ENCODE assay signal across 8 mouse cellular contexts in genomic region chr9:106788812-106789321, GRCm38 (mm10). TPM values are rescaled to one million over a fixed set of nuclear protein-coding genes. Genes with fewer than 3 reads are reported as not detected.
DNase-seq lines count a peak whose midpoint lies in the region; ATAC-seq and TF ChIP-seq lines count a peak whose summit lies in the region.

TSS of gene Rad54l2 (minus strand) at chr9:106789194.

- no peaks in the 10 kb centered on the region for H3K36me3 ChIP-seq in heart, embryonic 12.5 days
- H3K36me3 ChIP-seq in kidney, postnatal 0 days (ENCODE audit: insufficient read depth, low read length), result no peaks in the 10 kb centered on the region
- H3K36me3 ChIP-seq in liver, adult 2 months (ENCODE audit: control insufficient read depth, insufficient read depth, low read length), result no peaks in the 10 kb centered on the region

- no peaks in the 10 kb centered on the region for H3K27me3 ChIP-seq in heart, embryonic 12.5 days (replicated peaks)
- H3K27me3 ChIP-seq in kidney, postnatal 0 days (ENCODE audit: insufficient read depth, low read length), result no peaks in the 10 kb centered on the region
- no peaks in the 10 kb centered on the region for H3K27me3 ChIP-seq in liver, adult 2 months (ENCODE audit: control insufficient read depth, insufficient read depth, low read length)

- 0 out of 2 replicates have a peak, but pooled peaks have one; percentile 42 for TF ChIP-seq POLR2A in liver, adult 2 months (IDR thresholded peaks at IDR 0.05; ENCODE audit: extremely low read depth, insufficient read depth, low read length)

- H3K4me2 ChIP-seq in heart, embryonic 12.5 days, result peak within 1 kb of the TSS; percentile 98
- H3K4me2 ChIP-seq in kidney, postnatal 0 days (ENCODE audit: low read length), result peak within 1 kb of the TSS; percentile 80

- peak within 1 kb of the TSS; percentile 96 for H3K4me3 ChIP-seq in heart, embryonic 12.5 days
- H3K4me3 ChIP-seq in kidney, postnatal 0 days (replicated peaks; ENCODE audit: low read depth, low read length), result peak within 1 kb of the TSS; percentile 92
- H3K4me3 ChIP-seq in liver, adult 2 months (ENCODE audit: insufficient read depth, low read depth, low read length), result peak within 1 kb of the TSS; percentile 95

- peaks cover 29% of the 10 kb centered on the region; the same call in 1 of the 2 replicates for H3K79me2 ChIP-seq in liver, adult 2 months (ENCODE audit: control insufficient read depth, insufficient read depth, low read length)

- H3K27ac ChIP-seq in heart, embryonic 12.5 days (ENCODE audit: poor library complexity, severe bottlenecking), result peak within 1 kb of the TSS; percentile 87
- H3K27ac ChIP-seq in kidney, postnatal 0 days, result peak within 1 kb of the TSS; percentile 91
- peak within 1 kb of the TSS; percentile 89 for H3K27ac ChIP-seq in liver, adult 2 months (replicated peaks; ENCODE audit: insufficient read depth, low read depth, low read length)

- under 1% methylated on average over 49 of the region's 49 CpGs for WGBS in heart, embryonic 12.5 days
- WGBS in kidney, postnatal 0 days, result 3% methylated on average over 49 of the region's 49 CpGs
- WGBS in liver, adult 2 months, result under 1% methylated on average over 49 of the region's 49 CpGs

- peak; percentile 87 for DNase-seq in CD4-positive, CD25-positive, alpha-beta regulatory T cell, adult 2 months (ENCODE audit: low read depth, low spot score)
- DNase-seq in brain, embryonic 18.5 days (ENCODE audit: low read depth, low spot score), result peak; percentile 60
- DNase-seq in kidney, postnatal 0 days (ENCODE audit: low spot score), result peak; percentile 84
- no peak for DNase-seq in liver, adult 2 months (ENCODE audit: extremely low read depth, low read depth, low spot score)
- peak; percentile 68 to 73 for DNase-seq in spleen, postnatal 36 days (ENCODE audit: low spot score in 2 of 2)

- no peaks in the 10 kb centered on the region for H3K9me3 ChIP-seq in heart, embryonic 12.5 days (replicated peaks)
- no peaks in the 10 kb centered on the region for H3K9me3 ChIP-seq in kidney, postnatal 0 days (replicated peaks; ENCODE audit: low read length)

- H3K4me1 ChIP-seq in heart, embryonic 12.5 days (replicated peaks), result peaks cover 9% of the 10 kb centered on the region
- 0 out of 2 replicates have a peak, but pooled peaks cover 5% of the 10 kb centered on the region for H3K4me1 ChIP-seq in kidney, postnatal 0 days (replicated peaks; ENCODE audit: insufficient read depth, low read length)
- peaks cover 19% of the 10 kb centered on the region for H3K4me1 ChIP-seq in liver, adult 2 months (ENCODE audit: control insufficient read depth, insufficient read depth, low read length)

- peak within 1 kb of the TSS; percentile 99 for H3K9ac ChIP-seq in heart, embryonic 12.5 days
- H3K9ac ChIP-seq in kidney, postnatal 0 days (ENCODE audit: low read depth, low read length), result peak within 1 kb of the TSS; percentile 94
- peak within 1 kb of the TSS; percentile 99 for H3K9ac ChIP-seq in liver, adult 2 months (ENCODE audit: low read depth, low read length)

- peak; percentile 18; the same call in 1 of the 2 replicates for TF ChIP-seq CTCF in kidney, postnatal 0 days (IDR thresholded peaks at IDR 0.05; ENCODE audit: low read depth)
- no peak for TF ChIP-seq CTCF in liver, adult 2 months (IDR thresholded peaks at IDR 0.05; ENCODE audit: low read depth, low read length)

- peak; percentile 89 for ATAC-seq in erythroid progenitor cell, adult 5-6 weeks (replicated peaks; ENCODE audit: low FRiP score, poor library complexity, severe bottlenecking)
- ATAC-seq in heart, embryonic 12.5 days (ENCODE audit: insufficient number of reproducible peaks, low FRiP score), result peak; percentile 90
- ATAC-seq in kidney, postnatal 0 days (replicated peaks; ENCODE audit: low FRiP score, low read depth), result peak; percentile 89
- ATAC-seq in monocyte, adult 5-6 weeks (replicated peaks; ENCODE audit: insufficient number of reproducible peaks, low FRiP score, low TSS enrichment, poor library complexity, severe bottlenecking), result peak; percentile 81

RNA-seq across cellular contexts. Expression of gene Rad54l2, which starts in this region (rescaled TPM):
- total RNA-seq in erythroid progenitor cell, adult 5-6 weeks (2015; ENCODE audit: low replicate concordance), result 4.0 and 4.6 TPM in 2 replicates
- total RNA-seq in erythroid progenitor cell, adult 5-6 weeks (2017; ENCODE audit: low replicate concordance), result 6.5 and 8.4 TPM in 2 replicates
- 3.9 and 5.3 TPM in 2 replicates for polyA plus RNA-seq in heart, embryonic 12.5 days (2016; fragmentation: Nextera tagmentation; extraction: Ambion mirVana)
- 2.7 and 3.2 TPM in 2 replicates for polyA plus RNA-seq in kidney, postnatal 0 days (2015; fragmentation: Nextera tagmentation; extraction: Ambion mirVana)
- 8.1 and 8.9 TPM in 2 replicates for total RNA-seq in liver, adult 2 months (2014; rRNA removed)
- polyA plus RNA-seq in liver, adult 2 months (2012; rRNA removed), result 16.4 and 21.5 TPM in 2 replicates
- 10.3 to 29.7 TPM (median 14.5 TPM) in 3 replicates for total RNA-seq in monocyte, adult 5-6 weeks (2017)
